Mouse (Mus musculus): ENCODE data around the gene Zfp367.

- TF ChIP-seq CTCF (IDR thresholded peaks at IDR 0.05; ENCODE audit: low read depth) (no peak), EP300 (IDR thresholded peaks at IDR 0.05; ENCODE audit: low read depth) (no peak)
Observed at GRCm38 (mm10) chr13:64092752-64093151, 60.2 kb downstream of the Zfp367 start.

All from liver, postnatal 0 days (tissue).